Mouse (Mus musculus) adrenal gland, adult 18-20 months (tissue): ENCODE measurements around the gene Ak4. TPM values are rescaled to one million over a fixed set of nuclear protein-coding genes. Genes with fewer than 3 reads are reported as not detected.

ENCODE experiments used
- DNase-seq, 2 experiments: peaks; one replicate each; pipeline ENCODE4 v3.0.0; 2021 to 2022; ENCODE audit warnings: low spot score in 2 of 2
- total RNA-seq, 2 experiments: library from RNA; stranded (reverse); gene quantifications; 1 replicate in 1 of 2; 2 replicates in 1 of 2; pipeline ENCODE4 v1.2.3; 2021

Gene Ak4
- total RNA-seq, 2 experiments from 2014 or later = 6.9 to 8.4 TPM

- no peak for DNase-seq
These were observed 38.1 kb downstream of the Ak4 start for GRCm38 (mm10) chr4:101457176-101457575.

GRCm38 (mm10) chr4:101458341-101458740 is 39.3 kb downstream of the Ak4 start:
- peak; percentile 42 to 47 for DNase-seq

DNA sequence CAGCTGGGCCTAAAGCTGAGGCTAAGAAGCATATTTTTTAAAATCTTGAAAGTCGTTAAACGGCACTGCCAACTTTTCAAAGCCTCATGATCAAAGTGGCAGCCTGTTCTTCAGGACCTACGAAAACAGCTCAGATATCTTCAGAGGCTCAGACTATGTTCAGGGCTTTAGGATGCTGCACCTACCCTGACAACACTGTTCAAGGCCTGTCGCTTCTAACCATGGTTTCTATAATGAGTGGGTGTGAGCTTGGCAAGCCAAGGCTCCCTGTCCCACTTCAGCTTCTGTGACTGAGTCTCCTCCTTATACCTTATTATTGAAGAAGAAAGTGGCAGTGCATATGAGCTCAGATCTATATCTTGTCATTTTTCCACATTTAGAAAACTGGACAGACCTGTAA is 40.3 kb downstream of the Ak4 start:
- no peak for DNase-seq

- DNase-seq = no peak
These were observed 41.0 kb downstream of the Ak4 start for GRCm38 (mm10) chr4:101460114-101460513.

DNA sequence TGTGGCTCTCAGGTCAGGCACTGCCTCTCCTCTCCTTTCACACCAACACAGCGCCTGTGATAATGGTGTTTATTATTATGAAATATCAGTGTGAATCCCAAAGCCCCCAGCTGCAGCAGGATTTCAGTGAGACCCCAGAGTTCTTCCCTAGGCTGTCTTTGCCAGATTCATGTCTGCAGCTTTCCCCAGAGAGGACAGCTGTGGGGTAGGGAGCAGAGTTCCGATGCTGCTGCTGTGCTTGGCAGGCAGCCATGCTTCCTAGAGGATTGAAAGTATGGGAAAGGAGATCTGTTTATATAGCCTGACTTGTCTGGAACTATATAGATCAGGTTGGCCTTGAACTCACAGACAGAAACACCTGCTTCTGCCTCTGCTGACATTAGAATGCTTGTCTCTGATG is 43.0 kb downstream of the Ak4 start:
- no peak for DNase-seq

GRCm38 (mm10) chr4:101466264-101466663 is 47.2 kb downstream of the Ak4 start:
- DNase-seq = no peak

- DNase-seq = no peak
These were observed 50.2 kb downstream of the Ak4 start for GRCm38 (mm10) chr4:101469242-101469641.

GRCm38 (mm10) chr4:101470543-101470942 is 51.5 kb downstream of the Ak4 start:
- DNase-seq = no peak

- DNase-seq = no peak
These were observed 53.7 kb downstream of the Ak4 start for GRCm38 (mm10) chr4:101472767-101473166.

GRCm38 (mm10) chr4:101490320-101490917 is 71.3 kb downstream of the Ak4 start:
- no peak for DNase-seq

DNA sequence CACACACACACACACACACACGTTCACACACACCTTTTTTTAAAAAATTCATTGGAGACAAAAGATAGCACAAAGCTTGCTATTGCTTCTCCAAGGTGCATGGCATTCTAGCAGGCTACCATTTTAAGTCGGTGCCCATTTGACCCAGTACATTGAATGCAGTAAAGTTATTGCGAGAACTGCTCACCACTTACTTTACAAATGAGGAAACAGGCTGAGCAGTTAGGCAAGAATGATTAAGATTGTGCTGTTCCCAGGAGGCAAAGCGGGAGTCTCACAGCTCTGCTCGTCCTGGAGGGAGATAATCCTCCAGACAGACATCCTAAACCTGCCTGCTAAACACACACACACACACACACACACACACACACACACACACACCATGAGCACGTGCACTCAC is 72.6 kb downstream of the Ak4 start:
- DNase-seq = no peak

- peak in 1 of 2 experiments; percentile 5 for DNase-seq
These were observed 74.6 kb downstream of the Ak4 start for GRCm38 (mm10) chr4:101493611-101494197.

DNA sequence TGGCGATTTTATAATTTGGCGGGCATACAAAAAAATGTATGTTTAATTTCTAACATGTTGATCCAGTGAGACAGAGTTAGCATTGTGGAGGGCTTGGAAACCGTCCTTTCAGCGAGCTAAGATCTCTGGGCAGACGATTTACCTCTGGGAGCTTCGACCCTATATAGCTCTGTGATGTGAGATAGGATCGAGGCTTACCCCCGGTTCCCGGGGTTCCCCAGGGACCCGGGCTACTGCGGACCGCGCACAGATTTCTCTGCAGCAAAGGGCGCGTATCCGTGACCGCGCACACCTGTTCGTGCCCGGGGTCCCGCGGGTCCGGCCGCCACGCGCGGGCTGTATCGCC is 77.1 kb downstream of the Ak4 start:
- no peak for DNase-seq

- peak; percentile 49 to 53 for DNase-seq
These were observed 77.6 kb downstream of the Ak4 start, which contains the start of gene Dnajc6 for GRCm38 (mm10) chr4:101496534-101497237. Gene Dnajc6 (plus strand): TSS chr4:101496648.

DNA sequence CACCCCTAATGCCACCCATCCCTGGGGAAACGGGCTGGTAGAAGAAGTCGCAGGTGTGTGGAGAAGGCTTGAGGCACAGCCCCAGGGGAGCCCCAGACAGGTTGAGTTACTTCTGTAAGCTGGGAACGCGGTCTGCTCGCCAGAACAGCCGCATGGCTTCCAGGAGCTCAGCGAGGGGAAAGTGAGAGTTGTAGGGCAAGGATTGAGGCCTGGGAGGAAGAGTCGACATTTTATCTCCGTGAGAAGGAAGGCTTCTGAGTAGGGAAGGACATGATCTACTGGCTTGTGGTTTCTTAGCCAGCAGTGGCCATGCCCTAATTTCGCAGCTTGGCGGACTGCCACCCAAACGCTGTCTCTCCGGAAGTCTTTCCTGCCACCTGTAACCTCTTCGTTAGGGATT is 78.3 kb downstream of the Ak4 start:
- peak; percentile 41 to 46 for DNase-seq

DNA sequence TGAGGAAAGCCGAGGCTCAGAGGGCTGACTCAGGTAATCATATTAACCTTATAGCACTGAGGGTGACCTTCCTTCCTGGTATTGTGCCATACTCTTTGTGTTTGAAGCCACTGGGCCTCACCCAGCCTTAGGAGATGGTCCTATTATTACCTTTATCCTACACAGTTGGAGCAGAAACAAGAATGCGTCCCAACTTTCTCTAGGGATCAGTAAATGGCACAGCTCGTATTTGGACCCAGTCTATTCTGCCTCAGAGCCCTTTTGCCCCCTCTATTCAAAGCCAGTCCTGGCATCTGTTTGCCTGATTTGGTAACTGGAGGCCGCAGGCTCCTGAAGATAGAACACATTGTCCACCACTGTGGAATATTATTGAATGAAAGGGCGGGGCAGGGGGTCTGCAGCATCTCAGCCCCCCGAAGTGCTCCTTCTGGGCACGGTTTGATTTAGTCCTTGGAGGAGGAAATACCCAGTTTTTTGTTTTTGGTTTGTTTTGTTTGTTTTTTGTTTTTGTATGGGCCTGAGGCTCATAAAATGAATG is 85.5 kb downstream of the Ak4 start:
- no peak for DNase-seq

GRCm38 (mm10) chr4:101505966-101506365 is 86.9 kb downstream of the Ak4 start:
- DNase-seq = no peak

GRCm38 (mm10) chr4:101506372-101506771 is 87.3 kb downstream of the Ak4 start:
- no peak for DNase-seq

- peak; percentile 20 to 29 for DNase-seq
These were observed 88.7 kb downstream of the Ak4 start for GRCm38 (mm10) chr4:101507571-101508422.

GRCm38 (mm10) chr4:101508431-101508830 is 89.4 kb downstream of the Ak4 start:
- DNase-seq = no peak

DNA sequence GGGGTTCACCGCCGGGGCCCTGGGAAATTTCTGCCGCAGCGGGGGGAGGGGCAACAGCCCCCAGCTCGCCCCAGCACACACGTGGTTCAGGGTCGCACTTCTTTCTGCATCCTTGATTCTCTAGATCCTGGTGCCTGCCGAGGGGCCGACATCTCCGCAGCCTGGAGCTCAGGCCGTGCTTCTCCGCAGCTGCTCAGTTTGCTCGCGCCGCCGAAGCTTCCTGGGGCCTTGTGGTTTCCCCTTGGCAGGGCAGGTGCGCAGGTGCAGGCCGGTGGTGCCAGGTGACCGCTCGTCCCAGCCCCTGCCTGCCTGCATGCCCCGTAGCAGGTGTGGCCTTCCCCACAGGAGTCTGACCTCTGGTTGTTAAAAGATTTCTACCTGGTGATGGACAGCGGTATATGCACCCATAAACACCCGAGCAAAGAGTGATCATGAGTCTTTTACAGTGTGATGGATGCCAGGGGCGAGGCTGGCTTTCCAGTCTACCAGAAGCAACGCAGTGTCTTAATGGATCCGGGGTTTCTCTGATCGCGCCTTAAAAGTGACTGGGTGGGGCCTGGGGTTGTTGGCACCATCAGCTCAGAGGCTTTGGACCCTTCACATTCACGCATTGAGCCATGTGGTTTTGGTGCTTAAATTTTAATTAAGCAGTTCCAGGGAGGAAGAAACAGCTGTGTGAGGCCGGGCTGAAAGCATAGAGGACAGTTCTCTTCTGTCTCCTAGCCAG is 89.9 kb downstream of the Ak4 start:
- peak; percentile 5 to 26 for DNase-seq
